Mouse (Mus musculus): ENCODE measurements at regions not wholly inside any gene's neighbourhood (a gene's known extent, or its start where the extent isn't known, plus 50 kb on each side); places are given as distances from the start of the nearest gene placed in this dataset.

GRCm38 (mm10) chr13:110897621-110898020 is 357.2 kb upstream of the Actbl2 start:
- no peak for DNase-seq (ENCODE audit: low spot score)

DNA sequence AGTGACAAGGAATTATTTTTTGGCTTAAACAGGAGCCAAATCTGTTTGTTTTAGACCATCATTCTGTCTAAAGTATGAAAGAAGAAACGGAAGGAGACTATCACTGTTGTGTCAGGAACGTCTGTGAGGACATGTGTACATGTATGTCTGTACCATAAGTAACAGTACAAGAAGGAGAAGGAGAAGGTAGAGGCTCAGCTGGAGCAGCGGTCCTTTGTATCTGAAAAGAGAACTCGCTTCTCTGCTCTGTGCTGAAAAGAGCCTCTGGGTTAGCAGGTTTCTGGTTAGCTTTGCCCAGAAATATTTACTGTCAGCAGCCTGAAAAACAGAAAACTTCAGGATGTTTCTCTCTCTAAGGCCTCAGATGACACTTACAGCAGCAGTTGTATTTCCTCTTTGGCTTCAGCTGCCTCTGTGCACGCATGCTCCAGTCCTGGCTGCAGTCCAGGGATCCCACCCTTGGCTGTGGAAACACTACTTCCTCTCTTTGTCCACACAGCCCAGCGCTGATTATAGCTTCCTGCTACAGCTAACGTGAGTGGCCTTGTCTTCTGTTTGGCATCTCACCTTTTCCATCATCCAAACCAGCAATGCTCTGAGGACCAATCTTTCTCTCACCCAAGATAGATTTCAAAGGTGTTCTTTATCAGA is 351.7 kb upstream of the Actbl2 start:
- DNase-seq (ENCODE audit: low spot score): peak; percentile 52

GRCm38 (mm10) chr13:110907319-110907955 is 347.4 kb upstream of the Actbl2 start:
- DNase-seq (ENCODE audit: low spot score): no peak

DNA sequence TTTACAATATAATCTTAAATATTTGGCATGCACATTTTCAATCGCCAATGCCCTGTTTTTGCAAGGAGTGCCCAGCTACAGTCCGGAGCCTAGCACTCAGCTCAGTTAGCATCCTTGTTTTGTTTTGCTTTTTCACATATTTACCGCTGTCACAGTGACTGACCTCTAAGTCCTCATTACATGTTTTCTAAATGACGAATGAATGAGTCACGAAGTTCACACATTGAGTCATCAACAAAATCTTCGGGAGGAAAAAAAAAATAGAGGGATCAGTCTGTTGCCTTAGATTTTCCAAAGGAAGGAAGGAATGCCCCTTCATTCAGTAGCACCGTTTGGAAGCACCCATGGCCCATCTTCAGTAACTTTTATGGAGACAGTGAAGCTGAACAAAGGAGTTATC is 342.9 kb upstream of the Actbl2 start:
- DNase-seq (ENCODE audit: low spot score): no peak

DNA sequence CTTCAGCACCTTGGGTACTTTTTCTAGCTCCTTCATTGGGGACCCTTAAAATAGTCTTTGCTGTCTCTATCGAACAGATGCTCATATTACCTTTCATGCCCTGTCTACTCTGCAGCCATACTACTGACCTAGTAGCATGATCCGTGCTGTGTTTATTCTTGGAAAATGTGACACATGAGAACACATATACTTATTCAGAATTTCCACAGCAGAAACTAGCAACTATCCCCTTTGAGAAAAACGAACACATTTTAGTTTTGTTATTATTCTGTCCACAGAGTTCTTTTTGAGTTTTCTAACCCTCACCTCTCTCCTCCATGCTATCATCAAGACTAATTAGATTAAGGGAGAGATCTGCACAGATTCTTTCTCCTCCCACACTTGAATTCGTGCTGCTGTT is 341.6 kb upstream of the Actbl2 start:
- DNase-seq (ENCODE audit: low spot score): no peak

DNA sequence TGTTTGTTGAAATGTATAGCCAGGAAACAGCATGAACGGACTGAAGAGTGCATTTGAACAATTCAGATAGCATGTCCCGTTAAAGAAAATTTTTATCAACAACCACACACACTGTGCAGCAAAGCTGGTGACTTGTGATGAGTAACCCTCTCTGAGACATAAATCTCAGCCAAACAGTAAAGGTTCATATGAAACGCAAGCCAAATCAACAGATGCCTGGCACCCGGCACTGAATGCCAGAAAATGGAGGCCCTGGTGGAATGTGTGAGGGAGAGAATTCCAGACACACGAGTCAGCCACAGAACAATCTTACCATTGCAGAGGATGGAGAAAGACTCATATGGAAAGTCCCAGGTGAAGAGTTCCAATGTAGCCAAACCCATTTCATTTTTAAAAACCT is 341.1 kb upstream of the Actbl2 start:
- DNase-seq (ENCODE audit: low spot score): no peak

DNA sequence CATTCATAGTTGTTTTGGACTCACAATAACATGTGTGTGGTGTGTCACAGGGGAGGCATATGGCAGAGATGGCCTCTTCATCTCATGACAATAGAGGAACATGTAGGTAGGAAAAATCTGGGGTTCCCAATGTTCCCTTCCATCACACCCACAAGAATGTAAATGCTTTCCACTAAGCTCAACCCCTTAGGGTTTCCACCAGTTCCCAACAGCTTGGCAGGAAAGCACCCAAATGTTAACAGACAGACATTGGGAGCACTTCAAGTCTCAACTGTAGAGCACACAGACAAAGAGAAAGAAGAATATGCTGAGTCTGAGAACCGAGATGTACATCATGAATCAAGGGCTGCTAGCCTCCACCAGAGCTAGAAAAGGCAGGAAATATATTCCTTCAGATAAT is 339.7 kb upstream of the Actbl2 start:
- no peak for DNase-seq (ENCODE audit: low spot score)

DNA sequence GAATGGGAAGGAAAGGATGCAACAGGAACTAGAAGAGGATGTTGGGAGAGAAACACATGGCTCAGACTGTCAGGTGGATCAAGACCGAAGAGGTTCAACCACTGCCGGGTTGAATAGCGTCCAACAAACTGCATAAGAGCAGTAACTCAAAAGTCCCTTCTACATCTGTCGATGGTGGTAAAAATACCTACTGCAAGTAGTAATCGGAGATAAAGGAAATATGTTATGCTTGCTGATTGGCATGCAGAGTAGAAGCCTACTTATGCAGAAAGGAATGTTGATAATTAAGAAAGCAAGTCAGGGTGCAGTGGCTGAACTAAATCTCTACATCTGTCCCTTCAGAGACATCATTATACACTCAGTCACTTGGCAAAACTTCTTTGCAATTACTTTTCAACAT is 330.9 kb upstream of the Actbl2 start:
- DNase-seq (ENCODE audit: low spot score): no peak

DNA sequence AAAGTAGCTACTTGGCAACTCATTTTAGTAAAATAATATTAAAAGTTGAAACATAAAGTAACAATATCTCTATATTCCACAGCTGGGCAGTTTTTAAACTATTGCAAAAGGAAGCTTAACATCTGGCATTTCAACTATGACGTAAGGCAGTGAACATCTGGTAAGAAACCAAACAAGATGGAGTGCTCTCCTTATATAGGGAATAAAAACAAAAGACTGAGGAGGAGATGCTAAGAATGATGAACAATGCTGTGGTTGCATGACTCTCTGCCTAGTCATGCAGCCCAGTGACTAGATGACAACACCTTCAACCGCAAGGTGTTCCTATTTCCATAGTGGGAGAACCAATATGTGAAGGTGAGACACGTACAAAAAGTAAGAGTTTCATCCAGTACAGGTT is 329.9 kb upstream of the Actbl2 start:
- DNase-seq (ENCODE audit: low spot score): no peak

GRCm38 (mm10) chr13:110928143-110928542 is 326.7 kb upstream of the Actbl2 start:
- DNase-seq (ENCODE audit: low spot score): no peak

- no peak for DNase-seq (ENCODE audit: low spot score)
Measured at GRCm38 (mm10) chr13:110928894-110929293, 325.9 kb upstream of the Actbl2 start.

GRCm38 (mm10) chr13:110929579-110929978 is 325.2 kb upstream of the Actbl2 start:
- no peak for DNase-seq (ENCODE audit: low spot score)

DNA sequence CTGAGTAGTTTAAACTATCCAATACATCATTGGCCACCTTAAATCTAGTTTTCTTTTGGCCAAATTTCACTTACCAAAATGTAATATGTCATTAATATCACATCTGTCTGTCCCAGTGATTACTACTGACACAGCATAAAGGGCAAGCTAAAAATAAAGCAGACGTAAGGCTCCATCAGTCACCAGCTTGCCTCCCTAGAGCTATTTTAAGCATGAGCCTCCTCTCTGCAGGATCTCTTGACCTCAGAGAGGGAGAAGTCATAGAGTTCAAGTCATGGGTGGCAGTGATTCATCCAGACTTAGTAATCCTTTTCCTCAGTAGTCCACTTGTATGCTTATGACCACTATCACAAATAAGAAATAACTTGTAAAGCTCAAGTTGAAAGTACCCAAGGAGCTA is 313.2 kb upstream of the Actbl2 start:
- DNase-seq (ENCODE audit: low spot score): no peak

DNA sequence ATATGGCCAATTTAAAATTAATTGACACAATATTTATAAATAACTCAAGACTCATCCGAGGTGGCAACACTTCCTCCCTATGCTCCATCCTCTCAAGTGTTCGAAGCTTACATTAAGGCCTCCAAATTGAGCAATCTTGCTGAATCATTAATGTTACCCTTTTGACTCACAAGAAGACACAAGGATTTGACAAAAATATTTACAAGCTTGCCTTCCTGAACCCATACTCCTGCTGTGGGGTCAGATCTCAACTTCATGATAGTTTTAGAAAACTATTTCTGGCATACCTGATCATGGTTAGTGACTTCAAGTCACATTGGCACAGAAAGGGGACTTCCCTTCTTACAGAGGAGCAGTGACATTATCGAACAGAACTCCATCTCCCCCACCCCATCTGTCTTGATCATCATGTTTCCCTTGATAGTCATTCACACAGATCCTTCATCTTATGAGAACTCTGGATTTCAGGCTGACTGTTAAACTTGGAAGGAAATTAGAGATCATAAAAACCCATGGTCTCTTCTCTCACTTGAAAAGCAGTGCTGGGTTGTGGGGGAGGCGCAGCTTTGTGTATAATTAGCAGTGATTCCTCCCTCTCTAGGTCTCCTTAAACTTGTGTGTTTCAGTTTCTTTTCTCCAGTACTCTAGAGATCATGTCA is 311.7 kb upstream of the Actbl2 start:
- DNase-seq (ENCODE audit: low spot score): no peak

DNA sequence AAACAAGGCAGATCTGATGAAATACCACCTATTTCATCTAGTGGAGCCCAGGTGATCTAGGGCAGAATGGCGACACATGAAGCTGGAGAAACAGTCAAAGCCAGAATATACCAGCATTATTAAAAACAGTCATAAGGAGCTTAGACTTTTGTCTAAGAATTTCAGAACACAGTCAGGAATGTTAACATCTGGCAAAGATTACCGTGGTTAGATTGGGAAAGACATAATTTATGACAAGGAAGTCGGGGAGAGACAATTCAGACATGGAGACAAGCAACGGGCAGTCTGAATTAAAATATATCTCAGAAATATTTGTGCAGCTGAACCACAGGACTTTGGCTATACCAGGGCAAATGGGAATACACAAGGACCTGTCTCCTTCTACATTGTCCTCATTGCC is 310.8 kb upstream of the Actbl2 start:
- no peak for DNase-seq (ENCODE audit: low spot score)

DNA sequence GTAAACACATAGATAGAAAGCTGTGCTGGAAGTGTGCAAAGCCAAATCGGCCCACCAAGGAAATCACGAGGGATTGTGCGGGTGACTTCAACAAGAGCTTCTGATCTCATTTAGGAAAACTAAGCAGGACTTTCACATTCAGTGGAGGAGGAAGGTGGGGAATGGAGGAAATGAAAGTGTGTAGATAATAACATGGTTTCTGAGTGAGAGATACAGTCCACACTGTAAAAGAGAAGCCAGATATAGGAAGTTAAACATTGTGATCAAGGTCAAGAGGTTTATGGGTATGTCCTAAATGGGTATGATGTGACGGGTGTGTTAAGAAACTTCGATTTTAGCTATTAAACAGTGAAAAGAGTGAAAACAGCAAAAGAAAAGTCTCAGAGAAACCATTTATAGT is 310.1 kb upstream of the Actbl2 start:
- no peak for DNase-seq (ENCODE audit: low spot score)

GRCm38 (mm10) chr13:110960212-110960611 is 294.6 kb upstream of the Actbl2 start:
- no peak for DNase-seq (ENCODE audit: low spot score)

- peak; percentile 11 for DNase-seq (ENCODE audit: low spot score)
Measured at GRCm38 (mm10) chr13:110967109-110967508, 287.7 kb upstream of the Actbl2 start.

GRCm38 (mm10) chr13:110967626-110968506 is 286.9 kb upstream of the Actbl2 start:
- peak; percentile 19 for DNase-seq (ENCODE audit: low spot score)

GRCm38 (mm10) chr13:110968507-110968905 is 286.3 kb upstream of the Actbl2 start:
- DNase-seq (ENCODE audit: low spot score): no peak

DNA sequence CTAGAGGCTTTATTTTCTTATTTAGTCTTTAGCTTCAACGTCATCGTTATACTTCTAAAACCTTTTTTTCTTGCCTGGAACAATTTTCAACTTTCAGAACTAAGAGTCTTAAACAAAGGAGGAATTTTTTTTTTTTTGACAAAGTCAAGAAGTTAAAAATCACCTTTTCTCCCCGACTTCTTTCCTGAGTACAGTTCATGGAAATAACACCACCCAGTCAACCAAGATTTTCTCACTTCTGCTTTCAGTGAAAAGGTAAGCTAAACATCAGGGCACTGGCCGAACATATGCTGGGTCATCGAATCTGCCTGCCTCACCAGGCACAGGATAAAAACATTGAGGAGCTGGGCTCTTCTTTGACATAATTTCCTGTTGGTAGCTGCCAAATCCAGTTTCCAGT is 277.4 kb upstream of the Actbl2 start:
- DNase-seq (ENCODE audit: low spot score): no peak

- DNase-seq (ENCODE audit: low spot score): no peak
Measured at GRCm38 (mm10) chr13:110978022-110978421, 276.8 kb upstream of the Actbl2 start.

- DNase-seq (ENCODE audit: low spot score): no peak
Measured at GRCm38 (mm10) chr13:110990677-110991076, 264.1 kb upstream of the Actbl2 start.
